Mouse (Mus musculus) Patski (cell line): Measurements from ENCODE around the gene Shisa9. TPM values are rescaled to one million over a fixed set of nuclear protein-coding genes. Genes with fewer than 3 reads are reported as not detected.
"Not testable (repeated sequence)": the region's sequence is repeated elsewhere in the genome, so short reads cannot be mapped to it uniquely, and the experiment has no call there.

Source experiments
- ATAC-seq: fragments of 100-300 bp; one replicate; pipeline ENCODE4 v1.8.0; 2021
- CTCF ChIA-PET: fragments of 350-600 bp; sonication (Branson Sonifier 250); formaldehyde crosslinking; loops from one replicate; lab custom pipeline; 2022; ENCODE audit warnings: inconsistent platforms; lab: Charles Lee
- POLR2A ChIA-PET: fragments of 350-600 bp; sonication (Branson Sonifier 250); formaldehyde crosslinking; loops from one replicate; lab custom pipeline; 2022; ENCODE audit warnings: antibody characterized with exemption, inconsistent platforms; lab: Charles Lee
- DNase-seq: peaks from one replicate; pipeline ENCODE4 v3.0.0-alpha.2; 2011; ENCODE audit warnings: low read depth, low spot score
- H3K27me3 ChIP-seq: fragments of 371-371 bp; one replicate; pipeline ENCODE4 v1.5.1; 2021
- CTCF ChIP-seq: fragments of 100-300 bp; IDR thresholded peaks from one replicate; pipeline ENCODE4 v1.5.1; 2021
- in situ Hi-C: fragments of 300-500 bp; cut with MboI; formaldehyde crosslinking; loops from 3 replicates; pipeline ENCODE4 v1.11.1; 2018; ENCODE audit warnings: low pct_unique_long_range_greater_than_20kb, mixed read lengths
- polyA plus RNA-seq: library from polyadenylated mRNA; unstranded; gene quantifications from one replicate; pipeline ENCODE4 v1.2.3, GENCODE M21; 2021

Gene Shisa9
- 0.19 TPM for polyA plus RNA-seq

GRCm38 (mm10) chr16:11983616-11984270 lies at the start of gene Shisa9:
Shisa9 (plus strand) TSS chr16:11984113.
- POLR2A ChIA-PET = no interaction called here
- in situ Hi-C loops = no loop called here
- CTCF ChIA-PET = no interaction called here
- ATAC-seq = no peak
- H3K27me3 ChIP-seq = peaks cover 70% of the 10 kb centered on the region
- DNase-seq = no peak
- no peak for TF ChIP-seq CTCF

- ChIA-PET POLR2A (no interaction called here), CTCF (interaction anchor here (0.9 to 1.6 kb wide), 2 partner anchors 260 to 270 kb away, joined by 3 to 4 read pairs; no protein-coding TSS in a partner anchor)
- DNase-seq (peak; percentile 6), ATAC-seq (no peak)
- peak; percentile 84 for TF ChIP-seq CTCF
- in situ Hi-C loops = loop anchor here (25.0 kb wide), 1 partner anchor 478 kb away; no protein-coding TSS in a partner anchor
- H3K27me3 ChIP-seq = peaks cover 38% of the 10 kb centered on the region
Measured at GRCm38 (mm10) chr16:11940477-11940876, 43.4 kb upstream of the Shisa9 start.

DNA sequence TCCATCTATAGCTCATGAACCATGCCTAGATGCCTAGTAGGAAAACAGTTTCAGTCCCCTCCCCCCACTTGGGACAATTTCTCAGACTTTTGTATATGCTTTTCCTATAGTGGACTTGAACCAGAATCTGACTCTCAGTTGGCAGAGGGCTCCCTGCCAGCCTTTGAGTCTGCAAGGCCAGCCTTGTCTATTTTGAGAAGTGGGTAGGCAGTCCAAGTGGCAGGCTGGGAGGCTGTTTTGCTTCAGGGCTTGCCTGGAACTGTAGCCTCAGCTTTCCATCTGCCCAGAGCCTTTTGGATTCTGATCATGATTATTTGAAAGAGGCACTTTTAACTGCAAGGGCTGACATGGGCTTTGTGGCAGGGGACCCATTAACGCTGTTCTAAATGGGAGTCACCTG lies 23.2 kb upstream of the Shisa9 start:
- no peak for TF ChIP-seq CTCF
- ATAC-seq (no peak), DNase-seq (no peak)
- ChIA-PET CTCF (no interaction called here), POLR2A (interaction anchor here (0.6 kb wide), 1 partner anchor 10 kb away, joined by 3 read pairs; no protein-coding TSS in a partner anchor)
- in situ Hi-C loops = no loop called here
- peaks cover 19% of the 10 kb centered on the region for H3K27me3 ChIP-seq

DNA sequence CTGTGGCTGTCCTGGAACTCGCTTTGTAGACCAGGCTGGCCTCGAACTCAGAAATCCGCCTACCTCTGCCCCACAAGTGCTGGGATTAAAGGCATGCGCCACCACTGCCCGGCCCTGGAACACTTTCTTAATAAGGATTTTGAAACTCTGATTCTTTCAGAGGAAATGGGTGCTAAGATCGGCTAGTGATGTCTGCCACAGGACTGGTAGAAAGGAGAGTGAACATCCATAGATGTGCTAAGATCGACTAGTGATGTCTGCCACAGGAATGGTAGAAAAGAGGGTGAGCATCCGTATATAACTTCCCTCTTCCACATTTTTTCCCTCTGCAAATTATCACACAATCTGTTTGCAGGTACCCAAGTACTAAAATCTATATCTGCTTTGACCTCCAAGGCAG lies 17.9 kb upstream of the Shisa9 start:
- ATAC-seq (no peak), DNase-seq (no peak)
- no peak for TF ChIP-seq CTCF
- POLR2A ChIA-PET = no interaction called here
- CTCF ChIA-PET = no interaction called here
- in situ Hi-C loops = no loop called here
- peaks cover 27% of the 10 kb centered on the region for H3K27me3 ChIP-seq

DNA sequence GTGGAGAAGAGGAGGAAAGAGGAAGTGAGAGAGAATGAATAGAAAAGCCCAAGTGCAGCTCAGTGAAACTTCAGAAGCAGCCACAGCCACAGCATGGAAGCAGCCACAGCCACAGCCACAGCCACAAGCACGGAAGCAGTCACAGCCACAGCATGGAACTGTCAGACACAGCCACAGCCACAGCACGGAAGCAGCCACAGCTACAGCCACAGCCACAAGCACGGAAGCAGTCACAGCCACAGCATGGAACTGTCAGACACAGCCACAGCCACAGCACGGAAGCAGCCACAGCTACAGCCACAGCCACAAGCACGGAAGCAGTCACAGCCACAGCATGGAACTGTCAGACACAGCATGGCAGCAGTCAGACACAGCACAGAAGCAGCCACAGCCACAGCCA lies 17.1 kb upstream of the Shisa9 start:
- ATAC-seq, in situ Hi-C loops, CTCF ChIA-PET, DNase-seq, POLR2A ChIA-PET: not testable (repeated sequence)
- H3K27me3 ChIP-seq = peaks cover 27% of the 10 kb centered on the region

GRCm38 (mm10) chr16:11967579-11967978 lies 16.3 kb upstream of the Shisa9 start:
- TF ChIP-seq CTCF = peak; percentile 37
- CTCF ChIA-PET = no interaction called here
- ATAC-seq (no peak), DNase-seq (no peak)
- POLR2A ChIA-PET = no interaction called here
- peaks cover 27% of the 10 kb centered on the region for H3K27me3 ChIP-seq
- in situ Hi-C loops = no loop called here

DNA sequence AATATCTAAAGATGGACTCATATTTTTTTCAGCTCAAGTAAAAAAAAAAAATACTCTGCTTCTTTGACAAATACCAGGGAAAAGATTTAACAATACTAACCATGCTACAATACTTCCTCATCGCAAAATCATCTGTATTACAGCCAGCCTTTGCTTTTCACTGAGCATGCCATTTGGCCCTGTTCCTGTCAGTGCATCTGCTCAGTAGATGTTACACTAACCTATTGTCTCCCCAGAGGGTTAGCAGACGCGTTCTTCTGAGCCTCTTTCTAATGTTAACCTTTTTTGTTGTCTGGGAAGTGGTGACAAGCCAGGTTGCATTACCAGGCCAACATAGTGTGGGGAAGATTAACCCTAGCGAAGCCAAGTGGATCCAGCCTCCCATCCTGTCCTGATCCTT lies 10.2 kb upstream of the Shisa9 start:
- no peak for TF ChIP-seq CTCF
- H3K27me3 ChIP-seq = peaks cover 14% of the 10 kb centered on the region
- no peak for ATAC-seq
- ChIA-PET CTCF (no interaction called here), POLR2A (no interaction called here)
- no peak for DNase-seq
- in situ Hi-C loops = no loop called here

DNA sequence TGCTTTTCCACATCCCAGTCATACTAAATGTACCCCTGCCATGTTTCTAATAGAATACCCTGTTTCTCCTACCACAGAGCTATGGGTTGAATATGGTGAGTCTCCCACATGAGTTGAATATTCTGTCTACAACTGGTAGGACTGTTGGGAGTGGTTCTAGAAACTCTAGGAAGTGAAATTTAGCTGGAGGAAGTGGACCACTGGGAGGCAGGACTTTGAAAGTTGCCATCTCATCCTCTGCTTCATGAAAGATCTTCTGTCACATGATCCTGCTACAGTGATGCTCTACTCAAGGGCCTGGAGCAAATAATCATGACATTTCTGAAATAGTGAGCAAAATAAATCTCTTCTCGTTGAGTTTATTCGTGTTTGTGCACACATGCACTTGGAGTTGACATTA lies 7.2 kb upstream of the Shisa9 start:
- in situ Hi-C loops = no loop called here
- no peak for TF ChIP-seq CTCF
- ChIA-PET POLR2A (no interaction called here), CTCF (interaction anchor here (1.5 kb wide), 1 partner anchor 38 kb away, joined by 3 read pairs; no protein-coding TSS in a partner anchor)
- peaks cover 17% of the 10 kb centered on the region for H3K27me3 ChIP-seq
- no peak for ATAC-seq
- no peak for DNase-seq

- TF ChIP-seq CTCF = no peak
- no peak for ATAC-seq
- in situ Hi-C loops = no loop called here
- ChIA-PET CTCF (interaction anchor here (1.1 to 2.3 kb wide), 3 partner anchors 11 to 221 kb away, joined by 3 to 5 read pairs (median 3); no protein-coding TSS in a partner anchor), POLR2A (interaction anchor here (1.6 kb wide), 1 partner anchor 11 kb away, joined by 3 read pairs; no protein-coding TSS in a partner anchor)
- DNase-seq = no peak
- peaks cover 48% of the 10 kb centered on the region for H3K27me3 ChIP-seq
Measured at GRCm38 (mm10) chr16:11980764-11981163, 3.1 kb upstream of the Shisa9 start.

- peaks cover 65% of the 10 kb centered on the region for H3K27me3 ChIP-seq
- DNase-seq = no peak
- ChIA-PET CTCF (no interaction called here), POLR2A (no interaction called here)
- TF ChIP-seq CTCF = no peak
- in situ Hi-C loops = no loop called here
- no peak for ATAC-seq
Measured at GRCm38 (mm10) chr16:11983106-11983615, 752 bp upstream of the Shisa9 start.

- POLR2A ChIA-PET = no interaction called here
- CTCF ChIA-PET = no interaction called here
- ATAC-seq (no peak), DNase-seq (no peak)
- in situ Hi-C loops = no loop called here
- no peak for TF ChIP-seq CTCF
- H3K27me3 ChIP-seq = peaks cover 71% of the 10 kb centered on the region
Measured at GRCm38 (mm10) chr16:11984271-11984791, 418 bp downstream of the Shisa9 start.
